Mouse (Mus musculus): ENCODE measurements at regions not wholly inside any gene's neighbourhood (a gene's known extent, or its start where the extent isn't known, plus 50 kb on each side); places are given as distances from the start of the nearest gene placed in this dataset.

DNA sequence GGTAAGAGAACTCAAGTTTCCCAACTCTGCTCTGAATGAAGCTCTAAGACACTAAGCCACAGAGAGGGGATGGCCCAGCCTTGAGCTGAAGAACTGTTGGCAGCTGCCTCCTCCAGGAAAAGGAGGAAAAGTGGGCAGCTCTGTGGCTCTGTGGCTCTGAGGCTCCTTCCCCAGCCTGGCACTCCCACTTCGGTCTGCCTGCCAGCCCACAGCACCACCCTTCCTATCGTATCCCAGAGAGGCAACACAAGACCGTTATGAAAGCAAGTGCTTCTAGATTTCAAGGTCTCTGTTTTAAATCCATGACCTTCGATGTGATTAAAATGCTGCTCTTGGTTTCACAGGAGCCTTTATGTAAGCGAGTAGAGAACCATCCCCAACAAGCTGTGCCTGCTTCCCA, 53.5 kb upstream of the Kcna5 start:
- DNase-seq, result no peak

DNA sequence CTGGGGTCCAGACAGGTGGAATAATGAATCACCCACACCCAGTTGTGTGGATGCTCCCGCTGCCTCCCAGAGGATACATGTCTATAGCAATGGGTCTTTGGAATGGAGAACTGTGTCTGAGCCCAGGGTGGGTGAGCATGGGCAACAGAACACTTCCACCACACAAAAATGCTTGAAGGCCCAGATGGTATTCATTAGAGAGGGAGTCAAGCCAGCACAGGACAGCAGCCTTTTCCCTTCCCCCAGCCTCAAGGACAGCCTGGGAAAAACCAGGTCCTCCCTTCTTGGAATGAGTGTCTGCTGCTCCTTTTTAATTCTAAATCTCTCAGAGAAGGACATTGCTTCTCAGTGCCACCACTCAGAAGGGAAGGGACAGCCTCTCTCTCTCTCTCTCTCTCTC, 52.3 kb upstream of the Kcna5 start:
- no peak for DNase-seq

DNA sequence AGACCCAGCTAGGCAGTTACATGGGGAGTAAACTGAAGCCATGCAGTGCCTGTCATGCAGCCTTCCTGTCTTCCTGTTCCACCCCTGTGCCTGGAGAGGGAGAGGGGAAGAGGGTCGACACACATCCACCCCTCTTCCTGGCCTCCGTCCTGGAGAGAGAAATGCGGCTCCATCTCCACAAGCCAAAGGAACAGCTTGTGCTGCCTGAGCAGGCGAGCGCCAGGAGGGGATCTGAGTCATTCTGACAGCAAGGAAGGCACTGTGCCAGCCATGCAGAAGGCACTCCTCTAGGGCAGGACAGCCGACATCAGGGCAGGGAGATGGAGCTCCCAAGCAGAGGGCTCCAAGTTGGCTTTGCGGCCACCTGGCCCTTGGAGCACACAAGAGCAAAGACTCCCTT, 50.6 kb upstream of the Kcna5 start:
- DNase-seq, result peak; percentile 11

All from kidney, postnatal 14 days (tissue).